Mouse (Mus musculus): ENCODE data around the gene Cplx2.

GRCm38 (mm10) chr13:54384518-54384917, 13.4 kb downstream of the Cplx2 start:
- TF ChIP-seq ZC3H11A (IDR thresholded peaks at IDR 0.05; ENCODE audit: borderline replicate concordance, low read depth, low read length) (no peak), HCFC1 (IDR thresholded peaks at IDR 0.05; ENCODE audit: borderline replicate concordance, insufficient read depth, low read length) (no peak), CHD2 (IDR thresholded peaks at IDR 0.05; ENCODE audit: low read depth, low read length) (no peak)

Data from ES-E14 (cell line).